Mouse (Mus musculus) small intestine, adult 2 months (tissue): Measurements from ENCODE around the gene Slc1a6. TPM values are rescaled to one million over a fixed set of nuclear protein-coding genes. Genes with fewer than 3 reads are reported as not detected.
"Not testable (repeated sequence)": the region's sequence is repeated elsewhere in the genome, so short reads cannot be mapped to it uniquely, and the experiment has no call there.

Experiments
- H3K27ac ChIP-seq: fragments of 200-500 bp; 2 replicates; pipeline ENCODE4 v1.5.1; 2012; ENCODE audit warnings: low read depth, low read length, control low read depth, inconsistent platforms; ENCODE audit not compliant: insufficient read depth
- H3K27me3 ChIP-seq: fragments of 200-500 bp; 2 replicates; pipeline ENCODE4 v1.6.1; 2012; ENCODE audit warnings: mild to moderate bottlenecking, moderate library complexity, low read length, inconsistent platforms; ENCODE audit not compliant: control insufficient read depth, insufficient read depth
- H3K36me3 ChIP-seq: fragments of 200-500 bp; 2 replicates; pipeline ENCODE4 v1.6.1; 2012; ENCODE audit warnings: mild to moderate bottlenecking, low read length, control low read depth, inconsistent platforms; ENCODE audit not compliant: control insufficient read depth, insufficient read depth
- H3K4me1 ChIP-seq: fragments of 200-500 bp; 2 replicates; pipeline ENCODE4 v1.6.1; 2012; ENCODE audit warnings: low read length, inconsistent platforms, mixed read lengths; ENCODE audit not compliant: control insufficient read depth, insufficient read depth, insufficient read length
- H3K4me3 ChIP-seq: fragments of 200-500 bp; 2 replicates; pipeline ENCODE4 v1.5.1; 2012; ENCODE audit warnings: low read depth, mild to moderate bottlenecking, control low read depth, inconsistent platforms, low read length, moderate library complexity
- CTCF ChIP-seq: fragments of 200-500 bp; IDR thresholded peaks from 2 replicates; pipeline ENCODE4 v1.5.1; 2012; ENCODE audit warnings: low read depth, mild to moderate bottlenecking, control low read depth, inconsistent platforms, low read length, moderate library complexity, mixed read lengths; ENCODE audit not compliant: insufficient replicate concordance, insufficient read length; ENCODE audit errors: extremely low read depth
- POLR2A ChIP-seq: fragments of 200-500 bp; IDR thresholded peaks from 2 replicates; pipeline ENCODE4 v1.6.1; 2012; ENCODE audit warnings: low read depth, mild to moderate bottlenecking, control low read depth, inconsistent platforms, low read length, moderate library complexity
- WGBS: fragments of 180-500 bp; shearing (Covaris S2); methylation state at CpG from one replicate; pipeline ENCODE4 v1.1.7; 2018; 5-methylcytosine and 5-hydroxymethylcytosine counted together
- polyA plus RNA-seq: library from polyadenylated mRNA; depleted of rRNA; stranded (reverse); fragments of >200 nt; gene quantifications from 2 replicates; pipeline ENCODE4 v1.2.3, GENCODE M21; 2012; rRNA removed

The Slc1a6 gene
- polyA plus RNA-seq, 1 experiment = 0.09 TPM

DNA sequence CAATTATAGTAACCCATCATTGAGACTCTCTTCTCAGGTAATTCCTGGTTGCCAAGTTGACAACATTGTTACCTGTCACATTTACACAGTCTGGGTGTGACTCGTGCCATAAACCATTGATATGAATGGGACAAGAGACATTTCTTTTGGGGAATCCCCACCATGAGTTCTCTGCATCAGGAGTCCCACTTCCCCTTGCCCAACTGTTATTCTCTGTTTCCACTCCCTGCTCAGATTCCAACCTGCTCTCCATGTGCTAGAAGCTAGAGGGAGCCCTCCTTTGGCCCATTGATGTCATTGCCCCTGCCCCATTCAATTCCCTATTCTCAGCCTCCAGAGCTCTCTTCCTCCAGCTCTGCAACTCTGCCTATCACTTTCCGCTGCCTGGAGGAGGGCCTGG, 21.2 kb downstream of the Slc1a6 start:
- H3K36me3 ChIP-seq = no peaks in the 10 kb centered on the region
- WGBS = 64% methylated on average over 2 of the region's 2 CpGs
- no peaks in the 10 kb centered on the region for H3K27me3 ChIP-seq
- H3K27ac ChIP-seq = no peak overlapping the region
- no peaks in the 10 kb centered on the region for H3K4me1 ChIP-seq
- TF ChIP-seq CTCF = no peak
- TF ChIP-seq POLR2A = no peak
- H3K4me3 ChIP-seq = no peak overlapping the region

DNA sequence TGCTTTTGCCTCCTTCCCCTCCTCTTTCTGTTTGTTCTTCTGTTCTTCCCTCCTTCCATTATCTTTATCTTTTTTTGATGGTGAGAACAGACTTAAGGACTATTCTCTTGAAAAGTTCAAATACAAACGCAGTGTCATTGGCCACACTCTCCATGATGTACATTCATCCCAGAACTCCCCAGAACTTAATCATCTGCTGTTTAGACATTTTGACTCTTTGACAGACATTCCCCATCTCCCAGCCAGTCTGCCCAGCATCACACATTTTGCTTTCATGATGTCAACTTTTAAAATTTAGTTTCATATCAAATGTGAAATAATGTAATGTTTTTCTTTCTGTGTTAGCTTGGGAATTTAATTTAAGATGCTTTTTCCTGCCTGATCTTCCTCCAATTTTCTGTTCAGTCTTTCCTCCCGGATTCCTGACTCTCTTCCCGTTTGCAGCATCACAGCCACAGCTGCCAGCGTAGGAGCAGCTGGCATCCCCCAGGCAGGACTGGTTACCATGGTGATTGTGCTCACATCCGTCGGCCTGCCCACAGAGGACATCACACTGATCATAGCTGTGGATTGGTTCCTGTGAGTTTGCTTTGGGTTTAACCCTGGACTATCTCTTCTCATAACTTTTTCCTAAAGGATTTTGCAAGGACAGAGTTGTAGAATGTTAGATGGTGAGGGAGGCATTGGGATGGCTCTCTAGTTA, 32.2 kb downstream of the Slc1a6 start:
- no peak overlapping the region for H3K4me3 ChIP-seq
- TF ChIP-seq CTCF (no peak), POLR2A (no peak)
- WGBS = 63% methylated on average over 6 of the region's 6 CpGs

GRCm38 (mm10) chr10:78840456-78840855, 60.2 kb downstream of the Slc1a6 start:
- not testable (repeated sequence) for H3K27me3 ChIP-seq, H3K27ac ChIP-seq
- WGBS = 91% methylated on average over 12 of the region's 12 CpGs

More for the DNA sequence above, 32.2 kb downstream of the Slc1a6 start:
- no peaks in the 10 kb centered on the region for H3K4me1 ChIP-seq
- no peaks in the 10 kb centered on the region for H3K36me3 ChIP-seq
- no peak overlapping the region for H3K27ac ChIP-seq
- H3K27me3 ChIP-seq = no peaks in the 10 kb centered on the region

DNA sequence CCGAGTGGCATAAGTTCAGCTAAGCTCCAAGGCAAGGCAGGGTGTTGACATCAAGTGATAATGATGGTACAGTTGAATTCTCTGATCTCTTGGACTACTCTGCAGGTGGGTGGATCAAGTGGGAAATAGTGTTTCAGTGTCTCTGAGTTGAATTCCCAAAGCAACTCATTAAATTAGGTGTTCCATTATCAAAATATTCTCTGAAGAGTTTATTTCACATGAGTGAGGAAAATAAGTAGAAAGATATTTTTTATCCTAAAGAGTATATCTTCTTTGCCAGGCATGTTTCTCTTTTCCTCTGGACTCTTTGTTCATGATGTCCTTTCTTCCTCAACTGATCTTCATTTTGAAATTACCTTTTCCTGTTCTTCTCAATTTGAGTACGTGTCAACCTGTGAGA, 71.8 kb downstream of the Slc1a6 start, which contains the start of gene Olfr1356:
Olfr1356 (minus strand) TSS at position 101 of the 400 bp plus-strand sequence.
- WGBS = 81% methylated on average over 2 of the region's 2 CpGs

More at GRCm38 (mm10) chr10:78840456-78840855, 60.2 kb downstream of the Slc1a6 start:
- H3K36me3 ChIP-seq, H3K4me3 ChIP-seq, H3K4me1 ChIP-seq: not testable (repeated sequence)

More for the DNA sequence above, 71.8 kb downstream of the Slc1a6 start, which contains the start of gene Olfr1356:
- H3K36me3 ChIP-seq = no peaks in the 10 kb centered on the region
- H3K4me1 ChIP-seq = no peaks in the 10 kb centered on the region
- H3K4me3 ChIP-seq = no peak within 1 kb of the TSS
- no peaks in the 10 kb centered on the region for H3K27me3 ChIP-seq
- no peak for TF ChIP-seq CTCF
- TF ChIP-seq POLR2A = no peak
- H3K27ac ChIP-seq = no peak within 1 kb of the TSS

Other genes starting within 250 kb of the Slc1a6 start
- gene Ilvbl, start 206.2 kb upstream of the Slc1a6 start, polyA plus RNA-seq = 62.2 and 168 TPM in 2 replicates
- gene Syde1, start 188.5 kb upstream of the Slc1a6 start, polyA plus RNA-seq = 4.8 and 8.6 TPM in 2 replicates
- gene Olfr1357, start 162.4 kb upstream of the Slc1a6 start, polyA plus RNA-seq = not detected in 2 replicates
- not detected in 2 replicates for gene Casp14, start 62.2 kb upstream of the Slc1a6 start, polyA plus RNA-seq
- not detected in 2 replicates for gene Ccdc105, start 27.4 kb upstream of the Slc1a6 start, polyA plus RNA-seq
- gene Olfr1356, start 71.7 kb downstream of the Slc1a6 start, polyA plus RNA-seq = not detected in 2 replicates
- not detected in 2 replicates for gene Olfr1355, start 95.0 kb downstream of the Slc1a6 start, polyA plus RNA-seq
- not detected in 2 replicates for gene Olfr1354, start 132.7 kb downstream of the Slc1a6 start, polyA plus RNA-seq
- gene Olfr8, start 170.1 kb downstream of the Slc1a6 start, polyA plus RNA-seq = not detected in 2 replicates
- not detected in 2 replicates for gene Olfr1353, start 182.8 kb downstream of the Slc1a6 start, polyA plus RNA-seq
- gene Olfr1352, start 200.6 kb downstream of the Slc1a6 start, polyA plus RNA-seq = not detected in 2 replicates
- gene Olfr1351, start 232.0 kb downstream of the Slc1a6 start, polyA plus RNA-seq = not detected in 2 replicates
- not detected in 2 replicates for gene Olfr57, start 248.2 kb downstream of the Slc1a6 start, polyA plus RNA-seq